Mouse (Mus musculus) lung, postnatal 4 days (tissue): ENCODE results near the gene Spon1.

Experiments
- DNase-seq, 2 experiments: peaks; one replicate each; pipeline ENCODE4 v3.0.0; 2021

The Spon1 gene

GRCm38 (mm10) chr7:113909161-113909825 lies 143.5 kb downstream of the Spon1 start:
- DNase-seq: peak; percentile 13 to 35

DNA sequence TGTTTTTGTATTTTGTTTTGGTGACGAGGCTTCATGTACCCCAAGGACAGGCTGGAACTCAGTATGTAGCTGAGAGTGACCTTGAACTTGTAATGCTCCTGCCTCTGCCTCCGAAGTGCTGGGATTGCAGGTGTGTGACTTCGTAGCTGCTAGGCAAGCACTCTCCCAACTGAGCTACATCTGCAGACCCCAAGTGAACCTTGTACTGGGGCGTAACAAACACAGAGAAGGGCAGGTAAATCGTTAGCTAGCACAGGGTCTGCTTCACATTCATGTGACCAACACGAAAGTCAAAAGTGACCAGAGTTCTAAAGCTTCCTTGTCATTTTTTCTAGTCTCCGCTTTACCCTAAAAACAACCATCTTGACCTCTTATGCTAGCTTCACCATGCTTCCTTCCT lies 145.1 kb downstream of the Spon1 start:
- no peak for DNase-seq

- DNase-seq: no peak
Observed at GRCm38 (mm10) chr7:113915936-113916335, 150.1 kb downstream of the Spon1 start.

- DNase-seq: no peak
Observed at GRCm38 (mm10) chr7:113918916-113919315, 153.1 kb downstream of the Spon1 start.

GRCm38 (mm10) chr7:113919505-113919904 lies 153.7 kb downstream of the Spon1 start:
- DNase-seq: no peak

DNA sequence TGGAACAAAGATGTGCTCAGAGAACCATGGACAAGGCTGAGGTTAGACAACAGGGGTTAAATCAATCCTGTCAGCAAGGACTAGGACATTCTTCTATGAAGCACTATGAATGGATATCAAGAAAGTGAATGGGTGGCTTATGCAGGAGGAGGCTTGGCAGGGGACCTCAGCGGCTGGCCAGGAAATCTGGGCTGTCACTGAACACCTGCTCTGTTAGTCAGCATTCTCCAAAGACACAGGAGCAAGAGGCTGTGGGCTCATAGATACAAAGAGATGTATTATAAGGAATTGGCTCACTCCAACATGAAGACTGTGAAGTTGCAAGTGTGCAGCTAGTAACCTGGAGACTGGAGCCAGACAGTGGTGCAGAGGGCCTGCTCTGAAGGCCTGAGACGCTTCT lies 154.3 kb downstream of the Spon1 start:
- DNase-seq: no peak

DNA sequence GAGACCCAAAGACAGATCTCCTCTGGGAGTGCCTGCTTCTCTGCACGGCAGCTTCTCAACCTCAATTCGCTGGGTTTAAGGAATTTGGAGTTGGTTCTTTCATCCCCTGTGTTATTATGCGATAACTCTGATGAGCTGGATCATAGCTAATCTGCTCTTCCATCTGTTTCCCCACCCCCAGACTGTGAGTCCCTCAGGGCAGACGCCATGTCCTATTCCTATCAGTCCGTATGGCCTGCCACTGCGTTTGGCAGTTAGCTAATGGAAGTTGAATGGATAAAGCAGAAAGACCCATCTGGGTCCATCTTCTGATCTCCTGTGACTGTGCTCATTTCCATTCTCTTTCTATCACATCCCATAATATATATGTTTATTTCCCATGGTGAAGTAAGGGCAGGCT lies 158.8 kb downstream of the Spon1 start:
- DNase-seq: no peak

DNA sequence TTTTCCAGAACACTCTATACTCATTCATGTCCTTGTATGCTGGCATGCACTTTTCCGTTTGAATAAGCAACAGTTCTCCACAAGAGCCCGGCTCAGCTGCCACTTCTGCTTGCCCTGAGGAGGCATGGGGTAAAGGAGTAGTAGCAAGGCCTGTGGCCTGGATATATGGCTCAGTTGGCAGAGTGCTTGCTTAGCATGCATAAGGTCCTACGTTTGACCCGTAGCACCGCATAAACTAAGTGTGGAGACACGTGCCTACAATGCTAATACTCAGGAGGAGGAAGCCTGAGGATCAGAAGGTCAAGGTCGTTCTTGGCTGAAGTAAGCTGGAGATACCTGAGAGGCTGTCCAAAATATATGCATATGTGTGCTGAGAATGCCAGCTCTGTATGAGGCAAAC lies 185.1 kb downstream of the Spon1 start:
- DNase-seq: peak in 1 of 2 experiments; percentile 30

GRCm38 (mm10) chr7:113955431-113955830 lies 189.6 kb downstream of the Spon1 start:
- no peak for DNase-seq

DNA sequence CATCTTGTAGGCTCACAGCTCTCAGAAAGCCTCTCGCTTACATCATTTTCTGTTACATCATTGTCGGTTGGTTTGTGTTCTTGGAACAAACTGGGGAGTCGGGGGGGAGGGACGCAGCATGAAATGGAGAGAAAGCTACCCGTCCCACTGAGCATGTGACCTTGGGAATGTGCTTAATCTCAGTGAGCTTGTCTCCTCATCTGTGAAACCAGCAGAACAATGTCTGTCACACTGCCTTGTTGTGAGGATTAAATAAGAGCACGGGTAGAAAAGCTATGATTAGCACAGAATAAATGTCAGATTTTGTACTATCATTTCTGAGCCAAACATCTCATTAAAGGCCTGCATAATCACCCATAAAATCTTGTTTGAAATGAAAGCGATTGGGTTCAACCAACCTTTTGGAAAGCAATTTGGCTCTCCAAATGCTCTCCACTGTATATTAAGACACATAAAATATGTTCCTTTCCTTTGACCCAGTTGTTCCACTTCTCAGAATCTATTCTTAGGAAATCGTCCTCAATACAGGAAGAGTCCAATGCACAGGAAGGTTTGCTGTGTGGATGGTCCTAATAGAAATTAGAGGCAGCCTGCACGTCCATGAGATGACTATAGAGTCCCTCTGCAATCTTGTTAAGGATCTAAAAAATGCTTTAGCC lies 195.2 kb downstream of the Spon1 start:
- peak; percentile 12 to 51 for DNase-seq

- DNase-seq: peak; percentile 12 to 47
Observed at GRCm38 (mm10) chr7:113961500-113961895, 195.7 kb downstream of the Spon1 start.

GRCm38 (mm10) chr7:113962078-113962477 lies 196.3 kb downstream of the Spon1 start:
- peak; percentile 35 to 81 for DNase-seq

DNA sequence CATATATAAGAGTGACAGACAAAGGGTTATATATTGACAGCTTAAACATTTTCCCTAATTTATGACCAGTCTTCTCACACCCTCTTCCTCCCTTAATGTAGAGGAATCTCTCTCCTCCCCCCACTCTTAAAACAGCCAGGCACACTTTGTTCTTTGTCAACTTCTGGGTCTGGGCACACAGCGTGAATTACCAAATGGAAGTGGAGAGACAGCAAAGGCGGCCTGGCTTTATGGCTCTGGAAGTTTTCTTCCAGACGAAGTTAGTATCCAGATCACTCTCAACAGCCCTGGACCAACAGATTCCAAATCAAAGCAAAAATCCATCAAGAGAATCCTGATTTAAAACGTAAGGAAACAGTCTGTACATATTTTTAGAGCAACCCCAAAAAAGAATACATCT lies 198.0 kb downstream of the Spon1 start:
- DNase-seq: peak in 1 of 2 experiments; percentile 32

GRCm38 (mm10) chr7:113965625-113966024 lies 199.8 kb downstream of the Spon1 start:
- peak in 1 of 2 experiments; percentile 40 for DNase-seq

- no peak for DNase-seq
Observed at GRCm38 (mm10) chr7:113969182-113969581, 203.4 kb downstream of the Spon1 start.

- DNase-seq: no peak
Observed at GRCm38 (mm10) chr7:113972536-113972935, 206.7 kb downstream of the Spon1 start.

- peak in 1 of 2 experiments; percentile 39 for DNase-seq
Observed at GRCm38 (mm10) chr7:113986406-113987134, 220.8 kb downstream of the Spon1 start.

- DNase-seq: no peak
Observed at GRCm38 (mm10) chr7:113988156-113988555, 222.4 kb downstream of the Spon1 start.

DNA sequence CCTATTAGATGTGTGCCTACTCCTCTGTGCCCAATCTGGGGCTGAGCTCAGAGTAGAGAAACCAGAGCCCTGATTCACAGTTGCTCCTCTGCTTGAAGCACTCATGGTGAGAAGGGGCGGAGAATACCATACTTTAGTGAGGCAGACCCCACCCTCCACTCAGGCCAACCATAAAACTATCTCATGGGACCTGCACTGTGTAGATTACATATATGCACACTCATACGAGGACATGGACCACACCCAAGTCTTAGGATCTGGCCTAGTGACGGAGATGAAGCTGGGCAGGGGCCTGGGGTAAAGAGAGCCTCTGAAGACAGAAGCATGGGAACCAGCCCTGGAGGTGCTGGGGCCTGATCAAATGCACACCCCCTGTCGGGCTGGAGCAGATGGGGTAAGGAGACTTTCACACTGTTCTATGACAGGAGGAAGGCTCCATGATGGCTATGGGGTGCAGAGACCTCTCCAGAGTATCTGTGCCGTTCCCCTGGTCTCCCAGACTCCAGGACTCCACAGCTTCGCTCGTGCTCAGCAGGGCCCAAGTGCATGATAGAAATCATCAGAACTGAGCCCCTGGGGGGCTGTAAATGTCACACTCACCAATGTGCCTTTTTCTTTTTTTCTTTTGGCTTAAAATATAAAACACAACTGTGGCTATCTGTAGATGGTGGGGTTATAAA lies 232.0 kb downstream of the Spon1 start:
- no peak for DNase-seq

- no peak for DNase-seq
Observed at GRCm38 (mm10) chr7:114004171-114004570, 238.4 kb downstream of the Spon1 start.

DNA sequence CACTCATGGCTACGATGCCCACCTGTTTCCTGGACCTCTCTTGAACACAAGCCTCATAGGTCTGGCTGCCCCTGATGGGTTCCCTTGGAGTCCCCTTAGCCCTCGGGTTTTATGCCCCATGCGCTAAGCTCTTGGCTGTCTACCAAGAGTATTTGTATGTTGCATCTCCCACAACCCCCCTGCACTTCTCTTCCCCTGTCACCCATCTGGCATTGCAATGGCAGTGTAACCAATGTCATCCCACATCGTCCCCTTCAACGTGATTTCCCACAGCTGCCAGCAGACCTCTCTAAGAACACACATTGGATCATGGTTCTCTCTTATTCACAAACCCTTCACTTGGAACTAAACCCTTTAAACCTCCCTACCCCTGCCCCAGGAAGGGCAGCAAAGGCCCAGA lies 239.7 kb downstream of the Spon1 start:
- no peak for DNase-seq

GRCm38 (mm10) chr7:114006456-114006855 lies 240.7 kb downstream of the Spon1 start:
- DNase-seq: no peak

GRCm38 (mm10) chr7:114007565-114007964 lies 241.8 kb downstream of the Spon1 start:
- DNase-seq: peak in 1 of 2 experiments; percentile 35
